In genomic region chr14:61043511-61044310, GRCm38 (mm10) we compare ENCODE assay signal across 8 mouse cellular contexts. TPM values are rescaled to one million over a fixed set of nuclear protein-coding genes. Genes with fewer than 3 reads are reported as not detected.
DNase-seq lines count a peak whose midpoint lies in the region; ATAC-seq lines count a peak whose summit lies in the region.

No protein-coding gene starts in this region.

- peak overlapping the region; percentile 53 for H3K9ac ChIP-seq in hindbrain, embryonic 13.5 days
- peak overlapping the region; percentile 52 for H3K9ac ChIP-seq in midbrain, embryonic 12.5 days (replicated peaks)

- H3K4me2 ChIP-seq in hindbrain, embryonic 13.5 days, result peak overlapping the region; percentile 87
- peak overlapping the region; percentile 88 for H3K4me2 ChIP-seq in midbrain, embryonic 12.5 days (replicated peaks)

- DNase-seq in adrenal gland, postnatal 10 days, result peak; percentile 33
- DNase-seq in adrenal gland, postnatal 25 days, result no peak
- DNase-seq in adrenal gland, postnatal 14 days, result peak; percentile 31
- no peak for DNase-seq in frontal cortex, adult 2 months (ENCODE audit: extremely low spot score in 1 of 2, low spot score in 1 of 2)
- no peak for DNase-seq in kidney, postnatal 14 days
- no peak for DNase-seq in cerebellum, adult 9-10 months

- no peaks in the 10 kb centered on the region for H3K36me3 ChIP-seq in hindbrain, embryonic 13.5 days
- no peaks in the 10 kb centered on the region for H3K36me3 ChIP-seq in midbrain, embryonic 12.5 days

- peak overlapping the region; percentile 74 for H3K27ac ChIP-seq in hindbrain, embryonic 13.5 days
- H3K27ac ChIP-seq in midbrain, embryonic 12.5 days (replicated peaks), result peak overlapping the region; percentile 67

- H3K4me1 ChIP-seq in hindbrain, embryonic 13.5 days (replicated peaks), result peaks cover 34% of the 10 kb centered on the region
- H3K4me1 ChIP-seq in midbrain, embryonic 12.5 days, result peaks cover 42% of the 10 kb centered on the region

- 0 out of 2 replicates have a peak, but pooled peaks cover 9% of the 10 kb centered on the region for H3K27me3 ChIP-seq in hindbrain, embryonic 13.5 days
- H3K27me3 ChIP-seq in midbrain, embryonic 12.5 days, result peaks cover 17% of the 10 kb centered on the region; the same call in 1 of the 2 replicates

- H3K9me3 ChIP-seq in hindbrain, embryonic 13.5 days, result no peaks in the 10 kb centered on the region
- H3K9me3 ChIP-seq in midbrain, embryonic 12.5 days, result no peaks in the 10 kb centered on the region

- WGBS in hindbrain, embryonic 13.5 days, result 2% methylated on average over 8 of the region's 8 CpGs
- WGBS in midbrain, embryonic 12.5 days, result 2% methylated on average over 8 of the region's 8 CpGs

- H3K4me3 ChIP-seq in hindbrain, embryonic 13.5 days, result peak overlapping the region; percentile 23
- H3K4me3 ChIP-seq in midbrain, embryonic 12.5 days, result peak overlapping the region; percentile 49

- ATAC-seq in hindbrain, embryonic 13.5 days (ENCODE audit: low FRiP score), result no peak
- ATAC-seq in midbrain, embryonic 12.5 days (ENCODE audit: low FRiP score, low read depth), result 0 out of 2 replicates have a peak, but pooled peaks have one; percentile 29

RNA-seq across cellular contexts. Expression of gene Tnfrsf19, which starts 2.6 kb away (rescaled TPM):
- 10 to 100 TPM; 26.5 to 28.8 TPM for total RNA-seq in adrenal gland, postnatal 10 days (2021)
- total RNA-seq in adrenal gland, postnatal 25 days (2021), result 50.5 and 71.7 TPM in 2 replicates
- total RNA-seq in adrenal gland, postnatal 14 days (2021), result 30.8 and 31.4 TPM in 2 replicates
- polyA plus RNA-seq in hindbrain, embryonic 13.5 days (2015; fragmentation: Nextera tagmentation; extraction: Ambion mirVana), result 31.5 and 35.1 TPM in 2 replicates
- 70.2 and 80.5 TPM in 2 replicates for polyA plus RNA-seq in midbrain, embryonic 12.5 days (2016; fragmentation: Nextera tagmentation; extraction: Ambion mirVana)
- polyA plus RNA-seq in frontal cortex, adult 2 months (2012; rRNA removed), result 49.1 and 54.9 TPM in 2 replicates

Comparison
In these comparisons a context has a peak if more than half of its experiments do, and no peak if none do; other contexts are left out.
1. DNase-seq: peak in adrenal gland, postnatal 10 days (single experiment) and adrenal gland, postnatal 14 days (single experiment); none in adrenal gland, postnatal 25 days (single experiment), frontal cortex, adult 2 months (0 of 2), kidney, postnatal 14 days (single experiment) and cerebellum, adult 9-10 months (single experiment).